Mouse (Mus musculus): ENCODE data around the gene H2-M10.3.
A peak's percentile ranks its signal among the peaks of the same experiment; 100 is the strongest.
"Not testable (repeated sequence)": the region's sequence is repeated elsewhere in the genome, so short reads cannot be mapped to it uniquely, and the experiment has no call there.

Gene H2-M10.3

GRCm38 (mm10) chr17:36368317-36368716 lies at the start of gene H2-M10.3:
TSS of gene H2-M10.3 (minus strand) at chr17:36368417.
- DNase-seq: not testable (repeated sequence)

- no peak for DNase-seq
Observed at GRCm38 (mm10) chr17:36417416-36417815, 49.2 kb upstream of the H2-M10.3 start.

- DNase-seq: no peak
Observed at GRCm38 (mm10) chr17:36415407-36415806, 47.2 kb upstream of the H2-M10.3 start.

- no peak for DNase-seq
Observed at GRCm38 (mm10) chr17:36414361-36414760, 46.1 kb upstream of the H2-M10.3 start.

- DNase-seq: no peak
Observed at GRCm38 (mm10) chr17:36389907-36390306, 21.7 kb upstream of the H2-M10.3 start.

GRCm38 (mm10) chr17:36362404-36362803 lies 5.8 kb downstream of the H2-M10.3 start:
- not testable (repeated sequence) for DNase-seq

- DNase-seq: peak; percentile 56
Observed at GRCm38 (mm10) chr17:36357512-36357911, 10.7 kb downstream of the H2-M10.3 start.

GRCm38 (mm10) chr17:36355763-36356162 lies 12.5 kb downstream of the H2-M10.3 start:
- no peak for DNase-seq

GRCm38 (mm10) chr17:36355343-36355742 lies 12.9 kb downstream of the H2-M10.3 start:
- peak; percentile 74 for DNase-seq

- no peak for DNase-seq
Observed at GRCm38 (mm10) chr17:36326055-36326454, 42.2 kb downstream of the H2-M10.3 start, which contains the start of gene H2-M10.1. TSS of gene H2-M10.1 (minus strand) at chr17:36326155.

- no peak for DNase-seq
Observed at GRCm38 (mm10) chr17:36315689-36316253, 52.4 kb downstream of the H2-M10.3 start.

- peak; percentile 76 for DNase-seq
Observed at GRCm38 (mm10) chr17:36315041-36315688, 53.1 kb downstream of the H2-M10.3 start.
